Mouse (Mus musculus) retina, postnatal 1 day (tissue): ENCODE data around the gene Tbxas1.
A peak's percentile ranks its signal among the peaks of the same experiment; 100 is the strongest.

Experiments used
- DNase-seq: peaks from one replicate; pipeline ENCODE4 v3.0.0-alpha.2; 2012

Tbxas1 gene

DNA sequence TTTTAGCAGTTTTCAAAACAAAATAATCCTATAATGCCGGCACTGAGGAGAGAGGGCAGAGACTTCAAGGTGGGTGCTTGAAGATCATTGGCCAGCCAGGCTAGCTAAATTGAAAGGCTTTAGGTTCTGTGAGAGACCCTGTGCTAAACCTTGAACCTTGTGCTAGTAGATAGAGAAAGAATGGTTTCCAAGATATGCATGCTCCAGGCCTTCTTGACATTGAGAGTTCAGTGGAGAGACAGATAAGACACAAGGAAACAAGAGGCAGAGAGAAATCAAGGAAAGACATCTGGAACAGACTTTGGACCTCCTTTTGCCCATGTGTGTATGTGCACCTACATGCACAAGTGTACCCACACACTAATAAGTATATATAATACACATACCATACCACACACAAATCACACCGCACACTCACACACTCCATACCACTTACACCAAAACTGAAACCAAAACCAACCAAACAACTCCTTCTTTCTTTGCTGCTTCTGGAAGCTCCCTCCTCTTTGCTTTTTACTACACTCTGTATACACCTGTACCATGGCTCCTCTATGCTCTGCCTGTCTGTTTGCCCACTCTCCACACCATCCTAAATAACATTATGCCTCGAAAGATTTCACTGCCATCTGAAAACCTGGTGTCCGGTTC, 25.4 kb downstream of the Tbxas1 start:
- DNase-seq = no peak

DNA sequence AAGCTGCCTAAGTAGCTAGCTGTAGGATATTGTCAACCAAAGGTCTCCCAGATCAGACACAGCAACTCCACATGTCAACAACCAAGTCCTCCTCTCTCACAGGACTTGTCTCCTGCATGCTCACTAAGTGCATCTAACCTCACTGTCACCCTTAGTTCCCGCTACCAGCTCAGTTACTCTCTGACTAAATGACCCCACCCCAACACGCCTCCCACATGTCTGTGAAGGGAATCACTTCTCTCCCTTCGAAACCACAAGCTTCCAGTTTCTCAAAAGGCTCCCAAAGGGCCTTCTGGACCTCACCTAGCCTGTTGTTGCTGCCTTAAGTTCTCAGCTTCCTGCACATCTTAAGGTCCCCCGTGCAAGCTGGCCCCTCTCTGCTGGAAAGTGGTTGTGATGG, 25.9 kb downstream of the Tbxas1 start:
- no peak for DNase-seq

DNA sequence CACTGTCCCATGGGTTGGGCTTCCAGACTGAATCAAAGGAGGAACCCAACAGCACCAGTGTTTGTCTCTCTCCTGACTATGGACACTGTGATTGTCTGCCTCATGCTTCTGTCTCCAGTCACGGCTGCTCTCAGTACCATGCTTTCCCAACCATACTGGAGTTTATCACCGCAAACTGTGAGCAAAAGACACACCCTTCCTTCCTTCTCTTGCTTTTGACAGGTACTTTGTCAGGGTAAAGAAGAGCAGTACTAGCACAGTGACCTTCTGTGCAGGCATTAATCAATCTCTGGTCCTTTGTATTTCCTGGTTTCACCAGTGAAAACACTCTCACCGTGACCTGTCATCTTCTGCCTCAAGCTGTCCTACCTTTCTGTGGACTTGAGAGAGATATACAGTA, 26.4 kb downstream of the Tbxas1 start:
- DNase-seq = no peak

DNA sequence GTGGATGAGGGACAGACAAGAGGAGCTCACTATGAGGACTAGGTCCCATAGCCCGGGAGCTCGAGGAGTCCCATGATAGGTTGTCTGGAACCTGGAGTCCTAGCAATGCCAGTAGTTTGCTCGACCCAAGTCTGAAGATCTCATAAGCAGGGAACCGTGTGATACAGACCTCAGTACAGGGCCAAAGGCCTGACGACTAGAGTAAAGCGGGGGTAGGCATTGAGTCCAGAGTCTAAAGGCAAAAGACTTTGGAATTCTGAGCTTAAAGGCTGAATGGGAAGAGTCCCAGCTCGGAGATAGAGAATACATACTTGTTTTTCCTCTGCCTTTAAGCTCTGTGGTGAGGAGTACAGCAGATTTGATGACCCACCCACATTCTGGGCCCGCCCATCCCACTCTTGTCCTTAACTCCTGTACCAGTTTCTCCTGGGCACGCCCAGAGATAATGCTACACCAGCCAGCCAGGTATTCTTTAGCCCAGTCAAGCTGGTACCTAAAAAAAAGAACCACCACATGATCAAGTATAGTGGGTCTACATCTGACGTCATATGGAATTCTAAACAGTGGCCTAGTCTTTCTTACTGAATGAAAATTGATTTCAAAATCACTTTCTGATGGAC, 27.7 kb downstream of the Tbxas1 start:
- no peak for DNase-seq

DNA sequence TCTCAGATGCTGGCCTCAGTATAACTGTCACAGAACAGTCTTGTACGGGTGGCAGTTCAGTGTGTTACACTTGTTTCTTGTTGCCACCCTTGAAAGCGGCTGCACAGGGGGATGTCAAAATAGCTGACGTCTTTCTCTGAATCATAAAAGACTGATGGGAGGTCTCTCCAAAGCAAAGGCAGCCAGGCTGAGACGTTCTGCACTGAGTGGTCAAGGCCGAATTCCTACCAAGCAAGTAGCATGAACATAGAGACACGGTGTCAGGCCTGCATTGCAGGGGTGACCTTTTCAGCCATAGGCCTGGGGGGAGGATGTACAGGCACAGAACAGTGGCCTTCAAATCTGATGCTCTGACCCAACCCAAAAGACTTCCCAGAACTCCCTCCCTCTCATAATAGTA, 30.8 kb downstream of the Tbxas1 start:
- DNase-seq = no peak

DNA sequence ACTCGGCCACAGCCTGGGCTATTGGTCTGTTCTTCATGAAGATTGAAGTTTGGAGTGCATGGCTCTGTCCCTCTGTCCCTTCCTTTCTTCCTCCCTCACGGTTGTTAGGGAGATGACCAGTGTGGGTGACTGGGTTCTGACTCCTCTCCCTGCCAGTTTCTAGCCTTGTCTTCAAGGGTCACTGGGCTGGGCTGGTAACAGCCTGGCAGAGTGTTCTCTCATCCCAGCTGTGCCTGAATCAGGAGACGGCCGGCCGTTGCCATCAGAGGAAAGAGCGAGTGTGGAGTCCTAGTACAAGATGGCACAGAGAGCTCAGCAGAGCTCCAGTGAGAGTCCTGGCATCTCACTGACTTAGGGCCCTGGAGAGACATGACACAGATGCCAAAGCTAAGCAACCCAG, 33.2 kb downstream of the Tbxas1 start:
- DNase-seq = no peak

DNA sequence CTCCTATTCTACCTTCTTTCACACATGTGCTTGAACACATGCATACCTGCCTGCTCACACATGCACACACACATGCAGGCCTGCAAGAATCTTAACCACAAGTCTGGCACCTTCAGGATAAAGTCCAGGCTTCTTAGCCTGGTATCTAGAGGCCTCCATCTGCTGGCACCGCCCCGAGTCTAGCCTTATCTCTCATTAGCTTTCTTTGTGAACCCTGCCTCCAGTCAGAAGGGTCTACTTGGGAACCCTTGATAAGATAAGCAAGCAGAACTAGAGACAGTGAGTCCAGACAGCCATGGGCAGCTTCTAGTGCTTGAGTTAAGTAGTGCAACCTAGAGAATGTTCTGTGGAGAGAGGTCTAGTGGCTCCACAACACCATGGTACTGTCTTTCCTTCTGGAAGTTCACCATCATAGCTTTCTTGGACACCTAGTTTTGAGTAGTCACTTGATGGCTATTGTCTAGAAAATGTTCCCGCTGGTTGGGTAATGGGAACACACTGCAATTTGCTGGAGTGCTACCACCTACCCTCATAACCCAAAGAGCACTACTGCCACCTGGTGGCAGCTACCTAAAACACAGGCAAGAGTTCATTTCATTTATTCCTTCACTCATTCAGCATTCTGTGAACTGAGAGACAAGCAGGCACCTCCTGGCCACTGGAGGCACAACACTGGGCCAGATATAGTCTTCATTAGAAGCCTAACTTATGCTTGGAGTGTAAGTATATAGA, 35.8 kb downstream of the Tbxas1 start:
- peak; percentile 77 for DNase-seq

DNA sequence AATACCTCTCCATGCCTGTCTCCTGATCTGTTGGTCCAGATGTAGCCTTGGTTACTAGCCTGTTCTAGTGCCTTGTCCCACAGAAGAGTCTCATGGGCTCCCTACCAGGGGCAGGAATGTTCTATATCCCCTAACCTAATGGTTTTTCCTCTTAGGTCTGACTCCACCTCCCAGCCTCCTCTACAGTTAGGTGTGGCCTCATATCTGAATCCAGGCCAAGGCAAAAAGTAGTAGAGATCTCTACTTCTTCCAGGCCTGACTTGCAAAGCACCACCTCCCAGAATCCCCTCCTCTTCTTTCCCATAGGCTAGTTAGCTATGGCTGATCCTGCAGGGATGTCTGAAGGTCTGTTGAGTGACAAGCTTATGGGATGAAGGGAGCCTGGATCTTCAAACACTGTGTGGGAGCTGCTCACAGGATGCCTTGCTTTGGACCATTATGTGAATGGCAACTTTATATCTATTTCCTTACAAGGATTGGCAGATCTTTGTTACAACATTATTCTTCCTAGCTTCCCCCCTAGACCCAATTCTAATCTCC, 37.0 kb downstream of the Tbxas1 start:
- DNase-seq = no peak

DNA sequence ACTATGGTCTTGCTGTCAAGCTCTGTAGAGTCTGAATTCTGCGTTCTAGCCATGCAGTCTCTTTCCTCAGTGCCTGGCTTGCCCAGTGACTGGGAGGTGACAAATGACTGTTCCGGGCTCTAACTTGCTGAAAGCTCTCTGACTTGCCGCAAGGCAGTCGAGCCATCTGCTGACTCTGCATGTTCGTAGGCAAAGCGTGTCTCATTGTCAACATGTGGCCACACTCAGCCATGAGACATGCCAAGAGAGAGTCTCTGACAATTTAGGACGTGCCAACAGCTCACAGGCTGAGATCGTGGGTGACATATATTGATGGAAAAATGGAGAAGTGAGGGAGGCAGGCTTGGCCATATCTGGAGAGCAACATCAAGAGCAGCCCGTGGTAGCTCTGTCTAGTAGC, 37.6 kb downstream of the Tbxas1 start:
- DNase-seq = no peak

DNA sequence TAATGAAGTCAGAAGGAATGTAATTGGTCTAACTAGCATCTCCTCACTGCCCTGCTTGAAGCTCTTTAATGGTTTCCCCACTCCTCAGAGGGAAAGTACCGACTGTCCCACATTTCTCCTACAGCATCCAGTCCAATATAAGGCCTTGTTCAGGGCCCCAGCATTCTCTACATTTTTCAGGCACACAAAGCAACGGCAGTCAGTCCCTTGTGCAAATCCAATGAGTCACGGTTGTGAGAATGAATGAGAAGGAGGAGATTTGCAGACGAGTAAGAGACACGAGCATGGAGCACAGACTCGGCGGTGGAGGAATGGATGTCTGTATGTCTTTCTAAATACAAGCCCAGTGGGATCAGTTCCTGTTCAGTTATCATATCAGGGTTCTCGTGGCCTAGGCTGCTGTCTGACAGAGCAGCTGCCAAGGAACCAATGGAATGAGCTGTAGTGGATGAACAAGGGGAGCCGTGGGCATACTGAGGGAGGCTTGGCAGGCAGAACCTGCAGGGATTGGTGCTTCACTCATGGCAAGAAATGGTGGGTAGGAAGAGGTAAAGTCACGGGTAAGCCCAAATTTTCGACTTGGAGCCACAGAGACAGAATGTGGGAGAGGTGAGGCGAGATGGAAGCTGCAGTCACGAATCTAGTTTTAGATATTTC, 38.3 kb downstream of the Tbxas1 start:
- no peak for DNase-seq

DNA sequence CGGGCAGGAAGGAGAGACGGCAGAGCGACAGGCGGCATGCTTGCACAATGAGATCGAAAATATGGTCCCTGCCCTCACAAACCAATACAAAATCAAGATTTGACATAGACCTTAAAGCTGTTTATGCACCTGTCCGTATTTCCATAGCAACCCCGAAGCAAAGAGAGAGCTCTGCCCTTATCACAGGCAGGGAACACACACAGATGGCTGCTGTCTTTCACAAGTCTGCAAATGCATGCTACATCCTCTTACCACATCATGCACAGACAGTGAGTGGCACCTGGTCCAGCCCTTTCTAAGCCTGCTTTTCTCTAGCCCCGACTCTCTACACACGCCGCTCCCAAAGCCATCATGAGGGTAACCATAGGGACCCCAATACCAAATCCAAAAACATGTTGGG, 39.0 kb downstream of the Tbxas1 start:
- no peak for DNase-seq

DNA sequence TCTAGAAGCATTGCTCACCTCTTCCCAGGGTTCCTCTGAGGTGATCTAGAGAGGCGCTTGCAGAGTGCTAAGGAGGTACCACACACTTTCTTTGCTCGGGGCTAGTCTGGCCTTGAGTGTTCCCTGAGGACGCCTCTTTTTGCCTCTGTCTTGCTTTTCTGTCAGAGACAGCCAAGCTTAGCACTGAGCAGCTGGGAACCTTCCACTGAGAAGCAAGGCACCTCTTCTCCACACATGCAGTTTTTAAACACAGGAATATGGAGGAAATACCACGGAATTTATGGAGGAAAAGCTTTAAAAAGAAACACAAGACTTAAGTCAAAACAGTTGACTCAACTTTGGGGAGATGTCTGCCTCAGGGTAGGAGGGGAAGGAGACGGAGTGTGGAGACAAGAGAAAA, 40.6 kb downstream of the Tbxas1 start:
- DNase-seq = no peak

DNA sequence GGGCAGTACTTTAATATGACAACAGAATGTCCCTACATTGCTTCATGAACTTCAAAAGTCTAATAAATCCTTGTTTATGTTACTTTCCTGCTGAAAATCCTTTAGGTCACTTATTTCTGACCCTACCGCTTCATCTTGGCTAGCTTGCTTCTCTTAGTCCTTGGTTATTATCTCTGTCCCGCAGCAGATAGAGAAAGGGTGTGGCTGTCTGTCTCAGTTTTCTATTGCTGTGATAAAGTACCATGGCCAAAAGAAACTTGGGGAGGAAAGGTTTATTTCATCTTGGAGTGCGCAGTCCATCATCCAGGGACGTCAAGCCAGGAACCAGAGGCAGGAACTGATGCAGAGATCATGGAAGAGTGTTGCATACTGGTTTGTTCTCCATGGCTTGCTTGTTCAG, 41.4 kb downstream of the Tbxas1 start:
- no peak for DNase-seq

DNA sequence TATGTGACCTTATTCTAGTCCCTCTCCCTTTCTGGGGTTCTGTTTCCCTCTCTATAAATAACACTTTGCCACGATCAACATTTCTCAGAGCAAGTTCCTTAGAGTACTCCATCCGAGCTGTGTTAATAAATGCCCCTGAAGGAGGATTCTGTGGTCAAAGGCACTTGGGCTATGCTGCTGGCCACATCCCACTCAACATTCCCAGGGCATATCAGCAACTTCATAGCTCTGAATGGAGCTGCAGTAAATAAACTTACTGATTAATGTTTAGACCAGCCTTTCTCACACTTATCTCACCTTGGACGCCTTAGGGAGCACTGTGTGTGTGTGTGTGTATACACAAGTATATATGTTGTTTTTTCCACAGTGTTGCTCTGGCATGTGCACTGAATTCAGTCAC, 42.2 kb downstream of the Tbxas1 start:
- DNase-seq = no peak

DNA sequence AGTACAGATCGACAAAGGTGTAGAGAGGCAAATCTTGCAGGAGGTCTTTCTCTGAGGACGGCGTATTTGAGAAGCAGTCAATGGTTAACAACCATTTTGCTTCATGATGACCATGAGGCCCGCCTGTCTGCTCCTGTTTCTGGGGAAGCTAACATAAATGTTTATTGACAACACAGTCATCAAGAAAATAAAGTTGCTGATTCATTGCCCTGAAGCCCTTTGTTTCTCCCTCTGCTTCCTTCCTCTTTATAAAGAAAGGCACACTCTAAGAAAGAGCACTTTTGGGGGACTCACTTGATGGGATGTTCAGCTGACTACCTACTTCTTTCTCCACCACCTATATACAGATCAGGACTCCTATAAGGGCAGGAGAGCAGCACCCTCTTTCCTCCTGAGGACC, 43.5 kb downstream of the Tbxas1 start:
- no peak for DNase-seq

DNA sequence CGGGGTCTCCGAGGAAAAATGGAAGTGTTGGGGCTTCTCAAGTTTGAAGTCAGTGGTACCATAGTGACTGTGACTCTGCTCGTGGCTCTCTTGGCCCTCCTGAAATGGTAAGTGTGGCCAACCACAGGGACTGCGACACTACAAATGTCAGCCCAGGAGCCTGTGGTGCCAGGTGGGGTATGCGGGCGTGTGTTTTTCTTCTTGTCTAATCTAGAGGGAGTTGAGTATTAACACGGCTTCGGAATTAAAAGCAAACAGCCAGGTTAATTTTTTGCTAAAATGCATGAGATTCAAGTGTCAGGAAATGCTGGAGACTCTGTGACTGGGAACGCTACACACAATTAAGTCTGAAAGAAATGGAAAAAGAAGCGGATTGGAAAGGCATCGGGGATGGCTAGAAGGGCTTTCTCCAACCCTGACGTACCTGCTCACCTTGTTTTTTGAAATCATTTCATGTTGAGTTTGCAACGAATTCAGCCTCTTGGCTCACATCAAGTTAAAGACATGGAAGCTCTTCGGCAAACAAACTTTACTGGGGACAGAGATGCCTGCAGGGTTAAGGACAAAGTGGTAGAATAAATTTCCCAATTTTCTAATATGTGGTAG, 44.0 kb downstream of the Tbxas1 start:
- DNase-seq = no peak

DNA sequence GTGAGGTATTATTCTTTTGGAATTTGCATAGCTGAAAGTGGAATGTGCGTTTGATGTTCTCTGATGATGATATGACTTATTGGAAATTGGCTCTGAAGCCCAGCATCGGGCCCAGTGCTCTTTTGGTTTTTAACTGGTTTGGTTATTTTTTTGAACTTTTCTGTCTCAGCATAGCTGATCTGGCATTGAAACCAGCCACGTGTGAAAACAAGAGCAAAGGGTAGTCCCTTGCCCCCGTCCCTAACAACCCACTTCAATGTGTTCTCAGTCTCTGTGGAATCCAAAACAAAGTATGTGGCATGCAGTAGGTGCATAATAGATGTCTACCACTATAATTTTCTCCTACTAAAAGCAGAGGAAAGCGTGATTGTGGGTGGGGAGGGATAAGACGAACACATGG, 44.9 kb downstream of the Tbxas1 start:
- no peak for DNase-seq

DNA sequence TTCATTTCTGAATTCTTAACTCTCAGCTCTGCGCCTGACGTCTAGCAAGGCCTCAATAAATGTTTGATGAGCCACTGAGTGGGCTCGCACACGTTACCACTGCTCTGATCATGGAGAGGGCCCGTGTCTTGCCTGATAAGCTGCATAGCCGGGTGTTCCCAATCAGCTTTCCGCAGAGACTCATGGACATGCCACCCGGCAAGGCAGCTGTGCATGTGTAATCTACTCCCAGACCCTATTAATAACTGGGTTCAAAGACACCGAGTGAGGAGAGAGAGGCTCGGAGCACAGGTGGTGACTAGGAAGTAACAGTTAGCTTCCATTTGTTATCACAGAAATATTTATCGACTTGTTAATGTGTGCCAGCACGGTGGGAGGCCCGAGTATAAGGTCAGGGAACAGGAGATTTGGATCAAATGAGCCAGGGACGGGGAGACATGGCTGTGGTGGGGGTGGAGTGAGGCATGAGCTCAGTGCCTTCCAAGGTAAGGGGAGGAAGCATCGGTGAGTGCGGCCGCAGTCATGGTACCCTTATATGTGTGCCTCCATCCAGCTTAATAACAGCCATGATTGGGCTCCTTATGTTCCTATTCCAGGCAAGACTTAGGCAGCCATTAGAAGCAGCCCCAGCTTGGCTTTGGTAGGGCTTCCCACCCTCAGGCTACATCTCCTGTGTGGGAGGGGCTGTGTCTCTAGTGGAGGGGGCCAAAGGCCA, 46.0 kb downstream of the Tbxas1 start:
- peak; percentile 21 for DNase-seq

DNA sequence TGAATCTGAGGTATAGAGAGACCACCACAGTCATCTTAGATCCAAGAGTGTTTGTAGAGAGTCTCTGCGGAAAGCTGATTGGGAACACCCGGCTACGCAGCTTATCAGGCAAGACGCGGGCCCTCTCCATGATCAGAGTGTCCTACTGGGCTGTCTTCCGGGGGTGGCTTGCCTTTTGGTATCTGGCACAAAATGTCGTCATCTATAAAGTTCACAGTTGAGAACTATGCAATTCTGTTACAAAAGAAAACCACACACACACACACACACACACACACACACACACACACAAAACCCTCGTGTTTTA, 46.6 kb downstream of the Tbxas1 start:
- DNase-seq = no peak

DNA sequence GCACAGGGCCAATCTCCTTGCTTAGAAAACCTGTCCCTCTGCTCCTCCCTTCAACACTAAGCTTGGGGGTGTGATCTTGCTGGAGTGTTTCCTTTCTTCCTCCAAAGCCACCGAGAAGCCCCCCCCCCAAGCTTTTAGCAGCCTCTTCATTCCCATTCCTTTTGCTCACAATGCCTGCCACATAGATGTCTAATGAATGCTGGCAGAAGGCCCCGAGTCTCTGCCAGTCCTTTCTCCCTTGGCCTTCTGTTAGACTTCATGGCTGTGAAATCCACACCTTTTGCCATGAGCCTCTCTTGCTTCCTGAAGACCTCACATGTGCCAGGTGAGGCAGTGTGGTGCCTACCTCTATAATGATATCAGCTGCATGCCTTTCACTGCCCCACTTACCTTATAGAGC, 47.3 kb downstream of the Tbxas1 start:
- DNase-seq = no peak

DNA sequence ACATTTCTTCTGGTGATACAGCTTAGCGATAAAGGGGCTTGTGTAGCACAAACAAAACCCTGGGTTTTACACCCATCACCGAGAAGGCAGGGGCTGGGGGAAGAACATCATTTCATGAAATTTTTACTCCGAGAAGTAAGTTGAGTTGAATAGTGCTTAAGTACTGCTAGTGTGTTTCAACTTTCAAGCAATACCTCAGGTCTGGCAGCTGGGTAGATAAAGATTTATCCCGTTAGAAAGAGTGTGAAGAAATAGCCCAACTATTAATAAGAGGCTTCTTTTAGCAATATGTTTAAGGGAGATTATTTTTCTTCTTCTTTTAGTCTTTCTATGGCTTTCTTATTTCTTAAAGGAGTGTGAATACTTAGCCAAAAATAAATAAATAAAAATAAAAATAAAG, 48.2 kb downstream of the Tbxas1 start:
- no peak for DNase-seq

DNA sequence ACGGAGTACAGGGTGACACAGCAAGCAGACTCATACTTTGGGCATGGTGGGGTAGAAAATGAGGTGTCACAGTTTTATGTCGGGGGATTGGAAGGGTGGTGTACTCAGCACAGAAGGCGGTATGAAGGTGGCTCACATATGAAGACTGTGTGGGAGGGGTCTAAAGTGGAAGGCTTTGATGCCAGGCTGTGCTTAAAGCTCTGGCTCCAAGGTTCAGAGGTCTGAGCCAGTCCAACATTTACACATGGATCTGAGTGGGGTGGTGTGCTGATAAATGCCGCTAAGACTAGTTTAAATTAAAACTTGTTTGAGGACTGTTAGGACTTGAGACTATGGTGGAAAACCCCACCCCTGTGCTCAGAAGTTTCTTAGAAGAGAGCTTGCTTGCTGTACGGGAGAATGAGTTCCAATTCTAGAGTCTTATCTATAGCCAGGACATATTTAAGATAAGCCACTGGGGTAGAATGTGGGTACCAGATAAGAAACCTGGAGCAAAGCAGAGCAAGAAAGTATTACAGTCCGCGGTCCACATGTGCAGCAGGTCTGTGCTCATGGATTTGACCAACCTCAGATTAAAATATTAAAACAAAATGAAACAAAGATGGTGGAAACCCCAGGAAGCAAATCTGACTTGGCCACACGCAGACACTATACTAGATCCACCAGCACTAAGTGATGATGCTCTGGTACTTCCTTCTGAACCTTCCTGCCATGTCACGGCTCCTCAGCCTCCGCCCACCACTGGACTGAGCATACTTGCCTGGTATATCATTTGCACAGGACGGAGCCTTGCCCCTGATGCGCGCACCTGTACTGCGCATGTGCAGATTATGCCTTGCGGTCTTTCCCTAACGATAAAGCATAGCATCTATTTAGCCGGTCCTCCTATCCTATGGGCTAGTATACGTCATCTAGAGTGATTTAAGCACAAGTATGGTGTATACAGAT, 48.9 kb downstream of the Tbxas1 start:
- no peak for DNase-seq
